Mouse (Mus musculus) bone marrow, adult 2 months (tissue): ENCODE measurements at regions not wholly inside any gene's neighbourhood (a gene's known extent, or its start where the extent isn't known, plus 50 kb on each side); places are given as distances from the start of the nearest gene placed in this dataset.

Source experiments
- H3K27ac ChIP-seq: fragments of 200-500 bp; 2 replicates; pipeline ENCODE4 v1.5.1; 2012; ENCODE audit warnings: low read depth, mild to moderate bottlenecking, control low read depth, inconsistent platforms, low read length; ENCODE audit not compliant: control insufficient read depth, poor library complexity, insufficient read depth
- H3K4me1 ChIP-seq: fragments of 200-500 bp; 2 replicates; pipeline ENCODE4 v1.6.1; 2011; ENCODE audit warnings: low read length; ENCODE audit not compliant: control insufficient read depth, insufficient read depth
- H3K4me3 ChIP-seq: fragments of 200-500 bp; replicated peaks from 2 replicates; pipeline ENCODE3; 2011; ENCODE audit warnings: mild to moderate bottlenecking, low read depth, low read length, control low read depth; ENCODE audit not compliant: control insufficient read depth
- CTCF ChIP-seq: fragments of 200-500 bp; IDR thresholded peaks from 2 replicates; pipeline ENCODE4 v1.5.1; 2011; ENCODE audit warnings: low read length, control low read depth; ENCODE audit not compliant: control insufficient read depth, insufficient read depth
- POLR2A ChIP-seq: fragments of 200-500 bp; IDR thresholded peaks from 2 replicates; pipeline ENCODE4 v1.6.1; 2011; ENCODE audit warnings: low read depth, mild to moderate bottlenecking, control low read depth, low read length, borderline replicate concordance; ENCODE audit not compliant: control insufficient read depth
- WGBS: fragments of 180-500 bp; shearing (Covaris S2); methylation state at CpG from one replicate; pipeline ENCODE4 v1.1.7; 2018; 5-methylcytosine and 5-hydroxymethylcytosine counted together

- WGBS: 42% methylated on average over 10 of the region's 10 CpGs
- TF ChIP-seq CTCF: no peak
- TF ChIP-seq POLR2A: no peak
- no peaks in the 10 kb centered on the region for H3K4me1 ChIP-seq
- no peak overlapping the region for H3K27ac ChIP-seq
- H3K4me3 ChIP-seq: no peak overlapping the region
These were observed 210.5 kb downstream of the Gm45692 start for GRCm38 (mm10) chr8:26329813-26330212.

DNA sequence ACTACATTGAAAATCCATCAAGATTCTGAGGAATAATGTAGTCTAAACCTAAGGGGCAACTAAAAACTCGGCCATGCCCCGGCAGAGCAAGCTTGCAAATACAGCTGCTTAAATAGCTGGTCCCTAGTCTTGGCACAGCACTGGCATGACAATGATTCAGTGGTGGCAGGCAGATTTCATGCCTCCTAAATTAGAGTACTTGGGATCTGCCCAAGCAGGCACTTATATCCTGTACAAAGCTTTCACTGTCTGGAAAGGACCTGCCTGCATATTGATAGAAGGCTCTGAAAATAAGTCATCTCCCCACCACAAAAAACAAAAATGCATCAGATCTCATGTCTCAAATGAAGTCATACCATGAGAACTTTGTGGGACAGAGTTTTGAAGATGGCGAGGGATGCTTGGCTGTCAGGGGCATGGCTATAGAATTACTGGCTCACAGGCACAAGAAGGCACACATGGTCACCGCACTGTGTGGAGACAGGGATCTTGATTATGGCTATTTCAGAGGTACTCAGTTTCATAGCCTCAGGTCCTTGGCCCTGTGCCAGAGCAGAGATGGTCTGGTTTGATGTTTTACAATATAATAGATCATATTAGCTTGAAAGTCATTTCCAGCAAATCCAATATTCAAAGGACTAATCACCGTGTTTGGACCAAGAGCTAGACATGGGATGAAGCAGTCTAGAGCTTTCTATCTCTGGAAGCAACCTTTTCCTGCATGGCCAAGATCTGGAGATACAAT lies 217.7 kb downstream of the Gm45692 start:
- Histone ChIP-seq H3K4me3 (no peak overlapping the region), H3K27ac (no peak overlapping the region), H3K4me1 (no peaks in the 10 kb centered on the region; the same call in 1 of the 2 replicates)
- WGBS: 83% methylated on average over 5 of the region's 5 CpGs
- no peak for TF ChIP-seq CTCF
- TF ChIP-seq POLR2A: no peak

GRCm38 (mm10) chr8:26345078-26345477 lies 225.7 kb downstream of the Gm45692 start:
- TF ChIP-seq CTCF (peak; percentile 89), POLR2A (no peak)
- WGBS: 26% methylated on average over 6 of the region's 6 CpGs
- no peaks in the 10 kb centered on the region for H3K4me1 ChIP-seq
- H3K4me3 ChIP-seq: no peak overlapping the region
- H3K27ac ChIP-seq: no peak overlapping the region

- H3K4me1 ChIP-seq: no peaks in the 10 kb centered on the region
- TF ChIP-seq POLR2A: no peak
- TF ChIP-seq CTCF: no peak
- 84% methylated on average over 7 of the region's 7 CpGs for WGBS
- H3K4me3 ChIP-seq: no peak overlapping the region
- no peak overlapping the region for H3K27ac ChIP-seq
These were observed 229.9 kb downstream of the Gm45692 start for GRCm38 (mm10) chr8:26349231-26349630.

DNA sequence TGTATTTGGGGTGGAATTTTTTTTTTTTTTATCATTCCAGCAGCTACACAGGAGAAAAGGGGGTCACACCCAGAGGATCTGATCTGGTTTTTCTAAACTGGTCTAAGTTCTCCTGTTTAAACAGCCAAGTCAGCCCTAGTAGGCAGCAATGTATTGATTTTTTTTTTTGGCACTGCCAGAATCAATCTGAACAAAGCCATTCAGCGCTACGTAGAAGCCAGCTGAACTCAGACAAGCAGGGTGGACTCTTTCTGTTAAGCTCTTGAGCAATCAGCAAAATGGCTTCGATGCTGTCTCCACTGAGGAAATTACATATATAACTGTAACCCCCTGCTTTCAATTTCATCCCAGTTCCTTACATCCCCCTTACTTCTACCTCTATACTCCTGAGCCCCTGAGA lies 230.5 kb downstream of the Gm45692 start:
- no peak for TF ChIP-seq CTCF
- TF ChIP-seq POLR2A: no peak
- H3K27ac ChIP-seq: no peak overlapping the region
- H3K4me1 ChIP-seq: no peaks in the 10 kb centered on the region
- 51% methylated on average over 3 of the region's 3 CpGs for WGBS
- no peak overlapping the region for H3K4me3 ChIP-seq

DNA sequence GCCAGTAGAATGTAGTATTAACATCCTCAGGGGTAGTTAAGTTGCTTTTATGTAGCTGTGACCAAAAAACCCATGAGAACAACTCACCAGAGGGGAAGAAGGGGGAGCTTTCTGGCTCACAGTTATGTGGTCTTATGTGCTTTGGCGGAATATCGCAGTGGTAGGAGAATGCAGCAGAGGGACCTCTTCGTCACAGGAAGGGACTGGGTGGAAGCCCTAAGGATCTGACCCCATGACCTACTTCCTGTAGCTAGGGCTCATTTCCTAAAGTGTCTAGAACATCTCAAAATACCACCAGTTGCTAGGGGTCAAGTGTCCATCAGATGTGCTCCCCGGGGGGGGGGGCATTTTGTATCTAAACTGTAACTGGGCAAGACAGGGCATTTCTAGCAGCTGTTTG lies 231.3 kb downstream of the Gm45692 start:
- Histone ChIP-seq H3K27ac (no peak overlapping the region), H3K4me1 (no peaks in the 10 kb centered on the region), H3K4me3 (no peak overlapping the region)
- WGBS: 63% methylated on average over 4 of the region's 4 CpGs
- TF ChIP-seq CTCF (no peak), POLR2A (no peak)

- 50% methylated on average over 21 of the region's 21 CpGs for WGBS
- Histone ChIP-seq H3K4me3 (no peak overlapping the region), H3K27ac (no peak overlapping the region), H3K4me1 (no peaks in the 10 kb centered on the region)
- no peak for TF ChIP-seq POLR2A
- TF ChIP-seq CTCF: no peak
These were observed 232.6 kb downstream of the Gm45692 start for GRCm38 (mm10) chr8:26351643-26352540.

DNA sequence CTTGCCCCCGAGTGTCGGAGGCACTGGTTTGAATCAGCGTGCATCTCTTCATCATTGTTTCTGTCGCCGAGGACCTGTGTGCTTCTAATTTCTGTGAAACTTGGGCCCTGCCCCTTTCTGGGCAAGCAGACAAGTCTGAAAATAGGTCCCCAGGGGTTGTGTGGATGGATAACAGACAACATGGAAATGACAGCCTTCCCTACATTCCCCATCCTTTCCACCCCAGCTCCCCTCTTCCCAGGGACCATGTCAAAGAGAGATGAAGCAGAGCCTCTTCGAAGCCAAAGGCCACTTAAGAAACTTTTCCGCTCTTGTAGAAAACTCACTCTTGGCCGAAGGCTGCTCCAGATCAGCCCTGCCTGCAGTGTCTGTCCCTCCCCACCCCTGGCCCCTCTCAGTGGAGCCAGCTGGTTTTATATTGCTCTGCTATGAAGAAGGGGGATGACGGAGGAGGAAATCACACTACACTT lies 233.2 kb downstream of the Gm45692 start:
- TF ChIP-seq POLR2A (no peak), CTCF (no peak)
- 81% methylated on average over 9 of the region's 9 CpGs for WGBS

More for the DNA sequence above, 233.2 kb downstream of the Gm45692 start:
- Histone ChIP-seq H3K4me1 (no peaks in the 10 kb centered on the region), H3K4me3 (no peak overlapping the region), H3K27ac (no peak overlapping the region)
